Mouse (Mus musculus): ENCODE results near the gene Scgb1b20.
"Not testable (repeated sequence)": the region's sequence is repeated elsewhere in the genome, so short reads cannot be mapped to it uniquely, and the experiment has no call there.

Gene Scgb1b20

DNA sequence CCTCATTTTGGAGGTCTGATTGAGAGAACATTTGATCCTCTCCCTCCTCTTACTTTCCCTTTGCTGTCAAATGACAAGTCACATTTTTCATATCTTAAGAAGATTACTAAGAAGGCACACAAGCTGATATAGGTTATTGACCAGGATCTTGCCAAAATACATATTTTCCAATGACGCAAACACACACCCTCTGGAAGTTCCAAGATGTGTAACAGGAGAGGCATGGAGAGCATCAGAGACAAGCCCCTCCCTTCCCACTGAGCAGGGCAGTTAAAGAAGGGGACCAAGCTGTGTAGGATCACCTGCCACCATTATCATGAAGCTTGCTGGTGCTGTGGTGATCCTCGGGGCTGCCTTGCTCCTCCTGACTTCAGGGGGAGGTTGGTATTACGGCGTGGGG lies at the start of gene Scgb1b20:
Gene Scgb1b20, plus strand, starts transcription at position 301 of the 400 bp plus-strand sequence.
- not testable (repeated sequence) for TF ChIP-seq GATA4 (IDR thresholded peaks at IDR 0.05; ENCODE audit: insufficient replicate concordance, low read length)

DNA sequence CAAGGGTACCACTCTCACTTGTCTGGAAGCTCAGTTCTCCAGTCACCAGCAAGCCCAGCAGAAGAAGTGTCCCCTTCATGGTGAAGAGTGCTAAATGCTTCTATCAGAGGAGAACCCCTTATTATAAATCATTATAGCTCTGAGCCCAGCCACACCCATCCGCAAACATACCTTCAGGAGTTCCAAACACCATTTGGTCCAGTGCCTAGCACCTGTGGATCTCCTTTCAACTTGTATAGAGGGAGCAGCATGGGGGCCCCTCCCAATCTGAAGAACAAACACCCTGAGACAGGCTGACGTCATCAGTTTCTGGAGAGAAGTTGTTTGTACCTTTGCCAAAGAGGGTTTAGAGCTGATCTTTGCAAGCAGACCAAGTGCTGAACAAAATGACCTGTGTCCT lies 6.8 kb upstream of the Scgb1b20 start, which contains the start of gene Scgb2b20:
Gene Scgb2b20, minus strand, starts transcription at position 101 of the 400 bp plus-strand sequence.
- not testable (repeated sequence) for TF ChIP-seq GATA4 (IDR thresholded peaks at IDR 0.05; ENCODE audit: insufficient replicate concordance, low read length)

DNA sequence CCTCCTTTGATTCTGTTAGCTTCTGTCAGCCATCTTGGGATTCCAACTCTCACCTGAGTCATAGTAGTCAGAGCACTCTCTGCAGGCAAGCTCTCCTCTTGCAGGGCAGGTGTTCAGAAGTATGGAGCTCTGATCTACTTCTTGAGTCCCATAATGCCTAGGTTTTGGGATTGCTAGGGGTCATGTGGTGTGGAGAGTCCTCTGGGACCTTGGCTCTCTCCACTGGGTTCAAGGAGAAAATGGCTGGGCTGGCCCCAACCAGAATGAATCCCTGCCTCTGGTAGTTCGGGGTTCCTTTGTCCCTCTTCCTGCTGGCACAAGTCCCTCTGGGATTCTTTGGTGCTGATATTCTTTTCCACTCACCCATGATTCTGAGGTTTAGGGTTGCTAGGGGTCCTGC lies 28.6 kb downstream of the Scgb1b20 start:
- TF ChIP-seq GATA4 (IDR thresholded peaks at IDR 0.05; ENCODE audit: insufficient replicate concordance, low read length) = no peak

Measured in liver, adult (tissue).